Mouse (Mus musculus): ENCODE results near the gene Dgat2. TPM values are rescaled to one million over a fixed set of nuclear protein-coding genes. Genes with fewer than 3 reads are reported as not detected.

Gene Dgat2
- 40.8 and 44.2 TPM in 2 replicates for polyA plus RNA-seq (2014; fragmentation: Nextera tagmentation; extraction: Ambion mirVana)

DNA sequence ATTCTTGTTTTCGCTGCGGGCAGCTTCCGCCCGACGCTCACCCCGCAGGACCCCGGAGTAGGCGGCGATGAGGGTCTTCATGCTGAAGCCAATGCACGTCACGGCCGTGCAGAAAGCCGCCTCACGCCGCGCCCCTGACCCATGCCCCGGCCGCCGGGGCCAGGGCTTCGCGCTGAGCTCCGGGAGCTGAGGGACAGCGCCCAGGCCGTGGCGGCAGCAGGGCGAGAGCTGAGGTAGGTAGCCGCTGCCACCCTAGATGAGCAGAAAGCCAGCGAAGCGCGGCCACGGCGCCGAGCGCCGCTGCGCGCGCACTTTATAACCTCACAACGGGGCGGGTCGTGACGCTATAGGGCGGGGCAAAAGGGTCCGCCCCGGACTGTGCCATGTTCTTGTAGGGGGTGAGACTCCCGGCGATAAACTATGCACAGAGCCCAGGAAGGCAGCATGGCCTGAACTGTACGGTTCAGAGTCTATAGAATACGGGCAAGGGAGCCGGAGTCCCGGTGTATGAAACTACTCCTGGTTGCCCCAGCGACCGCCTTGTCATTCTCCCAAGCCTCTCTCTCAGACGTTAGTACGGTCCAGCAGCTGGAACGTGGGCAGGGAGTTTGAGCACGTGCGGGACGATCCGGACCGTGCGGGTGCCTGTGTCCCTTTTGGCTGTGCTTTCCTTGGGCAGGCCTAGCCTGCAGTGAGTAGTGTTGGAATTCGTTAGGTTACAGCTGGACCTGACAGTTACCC, at the start of gene Dgat2:
Gene Dgat2, minus strand, starts transcription at position 288 of the 741 bp plus-strand sequence.
- peak; percentile 94 for ATAC-seq (replicated peaks; ENCODE audit: low FRiP score, low TSS enrichment, low read depth)
- Histone ChIP-seq H3K9me3 (ENCODE audit: control insufficient read depth, low read length) (no peaks in the 10 kb centered on the region), H3K27me3 (replicated peaks; ENCODE audit: control insufficient read depth, insufficient read depth, low read length) (no peaks in the 10 kb centered on the region; the same call in 1 of the 2 replicates), H3K4me1 (replicated peaks; ENCODE audit: control insufficient read depth, insufficient read depth, low read length) (peaks cover 7% of the 10 kb centered on the region; the same call in 1 of the 2 replicates), H3K4me3 (ENCODE audit: low read depth, low read length) (peak within 1 kb of the TSS; percentile 62), H3K36me3 (ENCODE audit: control insufficient read depth, insufficient read depth, low read length) (no peaks in the 10 kb centered on the region), H3K4me2 (ENCODE audit: low read length) (peak within 1 kb of the TSS; percentile 95), H3K9ac (ENCODE audit: low read length) (peak within 1 kb of the TSS; percentile 70), H3K27ac (ENCODE audit: low read depth) (peak within 1 kb of the TSS; percentile 88)
- under 1% methylated on average over 54 of the region's 63 CpGs for WGBS
- peak; percentile 99 for DNase-seq (ENCODE audit: low spot score)

DNA sequence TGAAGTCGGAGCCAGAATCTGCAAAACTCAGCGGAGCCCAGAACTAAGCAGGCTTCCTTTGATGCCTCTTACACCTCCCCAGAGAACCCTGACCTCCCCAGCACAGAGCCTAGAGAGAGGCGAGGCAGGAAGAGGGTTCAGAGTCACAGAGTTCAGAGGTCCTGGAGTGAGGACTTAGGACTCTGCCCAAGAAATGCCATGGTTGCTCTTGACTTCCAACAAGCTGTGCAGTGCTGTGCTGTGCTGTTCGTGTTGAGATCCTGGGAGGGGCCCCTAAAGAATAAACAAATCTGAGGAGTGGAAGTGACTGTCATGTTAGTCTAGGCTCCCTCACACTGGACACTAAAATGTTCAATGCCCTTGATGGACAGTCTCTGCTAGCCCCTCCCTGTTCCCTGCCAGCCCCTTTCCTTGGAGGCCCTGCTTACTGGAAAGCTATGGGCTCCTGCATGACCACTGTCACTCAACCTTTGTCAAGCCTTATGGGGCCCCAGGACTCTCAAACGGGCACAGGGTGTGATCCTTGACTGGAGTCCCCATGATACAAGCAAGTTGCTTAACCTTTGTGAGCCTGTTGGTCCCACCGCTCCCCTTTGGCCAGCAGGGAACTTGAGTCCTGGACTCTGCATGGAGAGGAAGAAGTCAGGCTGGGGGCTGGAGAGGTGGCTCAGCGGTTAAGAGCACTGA, 47.7 kb upstream of the Dgat2 start:
- no peak for DNase-seq (ENCODE audit: low spot score)
- H3K27me3 ChIP-seq (replicated peaks; ENCODE audit: control insufficient read depth, insufficient read depth, low read length) = no peaks in the 10 kb centered on the region
- no peak for ATAC-seq (replicated peaks; ENCODE audit: low FRiP score, low TSS enrichment, low read depth)
- no peaks in the 10 kb centered on the region for H3K36me3 ChIP-seq (ENCODE audit: control insufficient read depth, insufficient read depth, low read length)
- H3K4me3 ChIP-seq (ENCODE audit: low read depth, low read length) = no peak overlapping the region
- no peaks in the 10 kb centered on the region for H3K4me1 ChIP-seq (replicated peaks; ENCODE audit: control insufficient read depth, insufficient read depth, low read length)
- H3K9ac ChIP-seq (ENCODE audit: low read length) = no peak overlapping the region
- H3K4me2 ChIP-seq (ENCODE audit: low read length) = no peak overlapping the region
- H3K9me3 ChIP-seq (ENCODE audit: control insufficient read depth, low read length) = no peaks in the 10 kb centered on the region
- no peak overlapping the region for H3K27ac ChIP-seq (ENCODE audit: low read depth)
- WGBS = 67% methylated on average over 7 of the region's 7 CpGs

DNA sequence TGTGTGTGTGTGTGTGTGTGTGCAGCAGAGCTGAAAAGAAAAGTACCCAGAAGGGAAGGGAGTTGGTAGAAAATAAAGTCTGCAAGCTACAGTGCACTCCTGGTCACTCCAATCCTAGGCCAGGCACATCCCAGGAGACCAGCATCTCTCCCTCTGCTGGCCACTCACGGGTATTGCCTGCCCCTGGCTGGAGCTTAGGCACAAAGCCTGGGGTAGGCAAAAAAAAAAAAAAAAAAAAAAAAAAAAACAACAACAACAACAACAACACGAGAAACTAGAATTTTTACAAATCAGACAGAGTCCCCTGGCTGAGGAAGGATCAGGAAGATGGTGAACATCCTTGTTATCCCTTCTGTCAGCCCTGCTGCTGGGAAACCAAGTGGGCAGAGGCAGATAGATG, 46.9 kb upstream of the Dgat2 start:
- Histone ChIP-seq H3K4me2 (ENCODE audit: low read length) (no peak overlapping the region), H3K9me3 (ENCODE audit: control insufficient read depth, low read length) (no peaks in the 10 kb centered on the region), H3K4me1 (replicated peaks; ENCODE audit: control insufficient read depth, insufficient read depth, low read length) (no peaks in the 10 kb centered on the region), H3K27me3 (replicated peaks; ENCODE audit: control insufficient read depth, insufficient read depth, low read length) (no peaks in the 10 kb centered on the region), H3K36me3 (ENCODE audit: control insufficient read depth, insufficient read depth, low read length) (no peaks in the 10 kb centered on the region), H3K9ac (ENCODE audit: low read length) (no peak overlapping the region), H3K27ac (ENCODE audit: low read depth) (no peak overlapping the region), H3K4me3 (ENCODE audit: low read depth, low read length) (no peak overlapping the region)
- ATAC-seq (replicated peaks; ENCODE audit: low FRiP score, low TSS enrichment, low read depth) (no peak), DNase-seq (ENCODE audit: low spot score) (peak; percentile 80)
- WGBS = 13% methylated on average over 2 of the region's 2 CpGs

DNA sequence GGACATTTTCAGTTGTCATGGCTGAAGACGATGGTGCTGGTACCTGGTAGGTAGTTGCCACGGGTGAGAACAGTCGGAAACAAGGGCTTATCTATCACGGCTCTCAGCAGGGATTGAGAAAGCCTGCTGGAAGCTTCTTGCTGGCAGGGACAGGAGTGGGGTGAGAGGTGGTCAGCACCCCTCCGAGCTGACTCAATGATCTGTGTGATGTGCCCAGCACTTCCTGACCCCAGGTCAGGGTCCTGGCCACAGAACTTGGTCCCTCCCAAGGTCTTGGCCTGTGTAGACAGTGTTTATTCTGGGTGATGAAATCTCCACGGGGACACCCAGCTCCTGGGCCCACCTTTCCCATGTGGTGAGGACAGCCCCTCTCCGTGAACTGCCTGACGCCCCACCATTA, 46.3 kb upstream of the Dgat2 start:
- Histone ChIP-seq H3K9ac (ENCODE audit: low read length) (no peak overlapping the region), H3K4me3 (ENCODE audit: low read depth, low read length) (no peak overlapping the region), H3K4me1 (replicated peaks; ENCODE audit: control insufficient read depth, insufficient read depth, low read length) (no peaks in the 10 kb centered on the region), H3K9me3 (ENCODE audit: control insufficient read depth, low read length) (no peaks in the 10 kb centered on the region), H3K36me3 (ENCODE audit: control insufficient read depth, insufficient read depth, low read length) (no peaks in the 10 kb centered on the region), H3K27me3 (replicated peaks; ENCODE audit: control insufficient read depth, insufficient read depth, low read length) (no peaks in the 10 kb centered on the region), H3K4me2 (ENCODE audit: low read length) (no peak overlapping the region), H3K27ac (ENCODE audit: low read depth) (no peak overlapping the region)
- 77% methylated on average over 8 of the region's 8 CpGs for WGBS
- DNase-seq (ENCODE audit: low spot score) (no peak), ATAC-seq (replicated peaks; ENCODE audit: low FRiP score, low TSS enrichment, low read depth) (no peak)

DNA sequence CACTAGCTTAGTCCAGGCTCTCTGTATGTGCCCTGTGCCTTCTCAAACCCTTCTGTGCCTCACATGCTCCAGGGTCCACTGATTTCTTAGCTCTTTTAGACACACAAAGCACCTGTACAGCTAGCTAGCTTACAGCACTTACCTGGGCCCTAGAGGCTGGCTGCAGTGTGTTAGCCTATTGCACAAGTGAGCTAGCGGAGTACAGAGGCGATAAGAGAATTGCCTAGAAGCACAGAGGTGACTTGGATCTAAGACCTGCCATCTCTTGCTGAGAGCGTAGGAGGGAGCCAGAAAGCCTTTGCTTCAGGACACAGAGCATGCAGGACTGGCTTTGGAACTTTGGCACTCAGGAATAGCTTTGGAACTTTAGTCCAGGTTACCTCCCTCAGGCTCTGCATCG, 44.7 kb upstream of the Dgat2 start:
- no peaks in the 10 kb centered on the region for H3K9me3 ChIP-seq (ENCODE audit: control insufficient read depth, low read length)
- no peak overlapping the region for H3K9ac ChIP-seq (ENCODE audit: low read length)
- ATAC-seq (replicated peaks; ENCODE audit: low FRiP score, low TSS enrichment, low read depth) (no peak), DNase-seq (ENCODE audit: low spot score) (no peak)
- no peak overlapping the region for H3K4me3 ChIP-seq (ENCODE audit: low read depth, low read length)
- 93% methylated on average over 4 of the region's 4 CpGs for WGBS
- no peaks in the 10 kb centered on the region for H3K4me1 ChIP-seq (replicated peaks; ENCODE audit: control insufficient read depth, insufficient read depth, low read length)
- no peak overlapping the region for H3K4me2 ChIP-seq (ENCODE audit: low read length)
- H3K27me3 ChIP-seq (replicated peaks; ENCODE audit: control insufficient read depth, insufficient read depth, low read length) = no peaks in the 10 kb centered on the region
- no peak overlapping the region for H3K27ac ChIP-seq (ENCODE audit: low read depth)
- H3K36me3 ChIP-seq (ENCODE audit: control insufficient read depth, insufficient read depth, low read length) = no peaks in the 10 kb centered on the region

DNA sequence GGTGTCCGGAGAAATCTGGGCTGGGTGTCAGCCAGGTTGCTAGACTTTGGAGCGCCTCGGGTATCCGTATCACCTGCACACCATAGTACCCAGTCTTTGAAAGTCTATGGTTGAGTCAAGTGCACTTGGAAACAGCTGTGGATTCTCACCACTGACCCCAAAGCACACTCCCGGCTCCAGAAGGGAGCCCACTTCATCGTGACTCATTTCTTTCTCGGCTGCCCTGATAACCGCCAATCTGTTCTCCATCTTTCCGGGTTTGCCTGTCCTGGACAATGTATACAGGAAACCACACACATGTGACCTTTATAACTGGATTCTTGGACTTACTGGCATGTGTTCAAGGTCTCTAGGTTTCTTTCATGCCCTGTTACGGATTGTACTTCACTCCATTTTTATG, 44.1 kb upstream of the Dgat2 start:
- no peak overlapping the region for H3K4me2 ChIP-seq (ENCODE audit: low read length)
- no peaks in the 10 kb centered on the region for H3K4me1 ChIP-seq (replicated peaks; ENCODE audit: control insufficient read depth, insufficient read depth, low read length)
- WGBS = 86% methylated on average over 10 of the region's 10 CpGs
- no peak overlapping the region for H3K4me3 ChIP-seq (ENCODE audit: low read depth, low read length)
- H3K27ac ChIP-seq (ENCODE audit: low read depth) = no peak overlapping the region
- DNase-seq (ENCODE audit: low spot score) = no peak
- no peak for ATAC-seq (replicated peaks; ENCODE audit: low FRiP score, low TSS enrichment, low read depth)
- H3K36me3 ChIP-seq (ENCODE audit: control insufficient read depth, insufficient read depth, low read length) = no peaks in the 10 kb centered on the region
- H3K9ac ChIP-seq (ENCODE audit: low read length) = no peak overlapping the region
- no peaks in the 10 kb centered on the region for H3K9me3 ChIP-seq (ENCODE audit: control insufficient read depth, low read length)
- no peaks in the 10 kb centered on the region for H3K27me3 ChIP-seq (replicated peaks; ENCODE audit: control insufficient read depth, insufficient read depth, low read length)

DNA sequence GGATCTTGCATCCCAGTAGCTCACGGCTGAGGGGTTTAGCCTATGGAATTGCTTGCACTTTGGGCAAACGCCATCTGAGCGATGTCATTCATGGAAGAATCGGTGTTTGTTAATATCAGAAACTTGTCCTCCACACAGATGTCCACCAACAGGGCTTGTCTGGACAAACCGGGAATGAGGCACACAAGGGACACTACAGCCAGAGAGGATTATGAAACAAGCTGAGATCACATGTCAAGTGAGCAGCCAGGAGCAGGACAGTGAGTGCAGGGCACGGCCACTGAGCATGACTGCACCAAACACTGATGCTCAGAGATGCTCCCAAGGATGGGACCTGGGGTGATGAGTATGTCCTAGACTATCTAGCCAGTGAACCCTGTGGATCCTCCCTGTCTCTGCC, 42.9 kb upstream of the Dgat2 start:
- 77% methylated on average over 6 of the region's 6 CpGs for WGBS
- no peak for ATAC-seq (replicated peaks; ENCODE audit: low FRiP score, low TSS enrichment, low read depth)
- DNase-seq (ENCODE audit: low spot score) = no peak

DNA sequence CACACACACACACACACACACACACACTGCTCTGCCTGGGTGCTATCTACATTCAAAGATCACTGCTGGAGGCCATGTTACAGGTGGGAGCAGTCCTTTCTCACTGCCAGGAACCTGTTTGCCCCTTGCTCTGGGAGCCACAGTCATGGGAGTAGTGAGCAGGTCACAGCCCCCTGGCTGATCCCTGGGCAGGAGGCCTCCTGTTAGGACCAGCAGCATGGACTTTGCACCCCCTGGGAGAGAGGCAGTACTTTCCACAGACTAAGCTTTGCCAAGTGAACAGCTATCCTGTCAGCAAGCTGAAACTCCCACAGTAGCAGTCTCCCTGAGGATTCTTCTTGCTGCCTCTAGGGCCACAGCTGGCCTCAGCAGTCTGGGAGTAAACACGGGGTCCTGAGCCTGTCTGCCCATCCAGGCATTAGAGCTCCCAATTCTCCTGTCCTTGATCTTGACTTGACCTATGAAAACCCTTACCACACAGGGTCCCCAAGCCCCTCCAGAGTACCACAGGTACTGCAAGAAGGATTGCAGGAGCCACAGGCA, 42.2 kb upstream of the Dgat2 start:
- no peak overlapping the region for H3K4me3 ChIP-seq (ENCODE audit: low read depth, low read length)
- H3K36me3 ChIP-seq (ENCODE audit: control insufficient read depth, insufficient read depth, low read length) = no peaks in the 10 kb centered on the region
- no peaks in the 10 kb centered on the region for H3K4me1 ChIP-seq (replicated peaks; ENCODE audit: control insufficient read depth, insufficient read depth, low read length)
- whole genome bisulfite sequencing = 48% methylated on average over 1 of the region's 1 CpGs
- no peak overlapping the region for H3K9ac ChIP-seq (ENCODE audit: low read length)
- no peak overlapping the region for H3K27ac ChIP-seq (ENCODE audit: low read depth)
- DNase-seq (ENCODE audit: low spot score) (no peak), ATAC-seq (replicated peaks; ENCODE audit: low FRiP score, low TSS enrichment, low read depth) (peak; percentile 62)
- H3K9me3 ChIP-seq (ENCODE audit: control insufficient read depth, low read length) = no peaks in the 10 kb centered on the region
- no peaks in the 10 kb centered on the region for H3K27me3 ChIP-seq (replicated peaks; ENCODE audit: control insufficient read depth, insufficient read depth, low read length)
- no peak overlapping the region for H3K4me2 ChIP-seq (ENCODE audit: low read length)

More for the DNA sequence above, 42.9 kb upstream of the Dgat2 start:
- H3K27ac ChIP-seq (ENCODE audit: low read depth) = no peak overlapping the region
- H3K36me3 ChIP-seq (ENCODE audit: control insufficient read depth, insufficient read depth, low read length) = no peaks in the 10 kb centered on the region
- H3K9ac ChIP-seq (ENCODE audit: low read length) = no peak overlapping the region
- H3K27me3 ChIP-seq (replicated peaks; ENCODE audit: control insufficient read depth, insufficient read depth, low read length) = no peaks in the 10 kb centered on the region
- no peak overlapping the region for H3K4me2 ChIP-seq (ENCODE audit: low read length)
- H3K9me3 ChIP-seq (ENCODE audit: control insufficient read depth, low read length) = no peaks in the 10 kb centered on the region
- no peaks in the 10 kb centered on the region for H3K4me1 ChIP-seq (replicated peaks; ENCODE audit: control insufficient read depth, insufficient read depth, low read length)
- no peak overlapping the region for H3K4me3 ChIP-seq (ENCODE audit: low read depth, low read length)
